Mouse (Mus musculus) lung, adult 2 months (tissue): ENCODE measurements at regions not wholly inside any gene's neighbourhood (a gene's known extent, or its start where the extent isn't known, plus 50 kb on each side); places are given as distances from the start of the nearest gene placed in this dataset.

Experiments used
- CTCF ChIP-seq: fragments of 200-500 bp; IDR thresholded peaks from 2 replicates; pipeline ENCODE4 v1.5.1; 2011; ENCODE audit warnings: mild to moderate bottlenecking, low read length, control low read depth; ENCODE audit not compliant: insufficient read depth
- POLR2A ChIP-seq: fragments of 200-500 bp; IDR thresholded peaks from 2 replicates; pipeline ENCODE4 v1.6.1; 2011; ENCODE audit warnings: low read depth, mild to moderate bottlenecking, control low read depth, low read length, borderline replicate concordance; ENCODE audit errors: extremely low read depth

DNA sequence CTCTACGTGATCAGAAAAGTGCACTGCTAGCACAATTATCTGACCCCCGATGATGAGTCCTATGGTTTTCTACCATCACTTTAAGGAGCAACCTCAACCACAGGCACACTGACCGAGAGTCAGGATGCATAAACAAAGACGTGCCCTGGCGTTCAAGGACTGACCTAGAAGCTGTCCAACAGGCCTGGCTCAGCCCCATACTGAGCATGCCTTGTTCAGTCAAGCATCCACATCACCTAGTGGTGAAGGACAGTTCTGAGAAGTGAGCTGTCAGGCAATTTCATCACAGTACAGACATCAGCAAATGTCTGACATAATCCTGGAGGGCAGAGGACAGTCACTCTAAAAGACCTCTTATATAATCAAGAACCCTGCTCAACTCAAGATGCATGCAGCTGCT is 81.5 kb upstream of the Elovl6 start:
- TF ChIP-seq CTCF = no peak
- TF ChIP-seq POLR2A = no peak
